Mouse (Mus musculus): ENCODE data around the gene Prkce. TPM values are rescaled to one million over a fixed set of nuclear protein-coding genes. Genes with fewer than 3 reads are reported as not detected.
A peak's percentile ranks its signal among the peaks of the same experiment; 100 is the strongest.

Gene Prkce
- polyA plus RNA-seq, 1 experiment = 3.3 TPM

GRCm38 (mm10) chr17:86231741-86232179, 64.2 kb downstream of the Prkce start:
- no peaks in the 10 kb centered on the region for H3K36me3 ChIP-seq (ENCODE audit: control insufficient read depth, insufficient read depth, low read length)
- H3K4me1 ChIP-seq (ENCODE audit: control insufficient read depth, insufficient read depth, insufficient read length, low read length) = peaks cover 14% of the 10 kb centered on the region
- H3K27ac ChIP-seq (ENCODE audit: insufficient read depth, low read depth, low read length) = no peak overlapping the region
- TF ChIP-seq CTCF (IDR thresholded peaks at IDR 0.05; ENCODE audit: extremely low read depth, insufficient read length, insufficient replicate concordance, low read depth, low read length) = no peak
- H3K27me3 ChIP-seq (ENCODE audit: control insufficient read depth, insufficient read depth, low read length) = no peaks in the 10 kb centered on the region
- no peak overlapping the region for H3K4me3 ChIP-seq (ENCODE audit: low read depth, low read length)
- 71% methylated on average over 12 of the region's 12 CpGs for WGBS

- H3K4me1 ChIP-seq (ENCODE audit: control insufficient read depth, insufficient read depth, insufficient read length, low read length) = peaks cover 19% of the 10 kb centered on the region
- H3K27ac ChIP-seq (ENCODE audit: insufficient read depth, low read depth, low read length) = no peak overlapping the region
- TF ChIP-seq POLR2A (IDR thresholded peaks at IDR 0.05; ENCODE audit: low read depth, low read length) (no peak), CTCF (IDR thresholded peaks at IDR 0.05; ENCODE audit: extremely low read depth, insufficient read length, insufficient replicate concordance, low read depth, low read length) (no peak)
- H3K36me3 ChIP-seq (ENCODE audit: control insufficient read depth, insufficient read depth, low read length) = no peaks in the 10 kb centered on the region
- 75% methylated on average over 4 of the region's 4 CpGs for WGBS
- H3K4me3 ChIP-seq (ENCODE audit: low read depth, low read length) = no peak overlapping the region
- no peaks in the 10 kb centered on the region for H3K27me3 ChIP-seq (ENCODE audit: control insufficient read depth, insufficient read depth, low read length)
Observed at GRCm38 (mm10) chr17:86232248-86232647, 64.7 kb downstream of the Prkce start.

- TF ChIP-seq CTCF (IDR thresholded peaks at IDR 0.05; ENCODE audit: extremely low read depth, insufficient read length, insufficient replicate concordance, low read depth, low read length) (no peak), POLR2A (IDR thresholded peaks at IDR 0.05; ENCODE audit: low read depth, low read length) (no peak)
- Histone ChIP-seq H3K4me1 (ENCODE audit: control insufficient read depth, insufficient read depth, insufficient read length, low read length) (peaks cover 19% of the 10 kb centered on the region), H3K4me3 (ENCODE audit: low read depth, low read length) (no peak overlapping the region), H3K27ac (ENCODE audit: insufficient read depth, low read depth, low read length) (no peak overlapping the region), H3K27me3 (ENCODE audit: control insufficient read depth, insufficient read depth, low read length) (no peaks in the 10 kb centered on the region), H3K36me3 (ENCODE audit: control insufficient read depth, insufficient read depth, low read length) (no peaks in the 10 kb centered on the region)
- 75% methylated on average over 9 of the region's 9 CpGs for WGBS
Observed at GRCm38 (mm10) chr17:86234587-86235150, 67.1 kb downstream of the Prkce start.

GRCm38 (mm10) chr17:86236026-86236712, 68.6 kb downstream of the Prkce start:
- Histone ChIP-seq H3K27ac (ENCODE audit: insufficient read depth, low read depth, low read length) (peak overlapping the region; percentile 82), H3K27me3 (ENCODE audit: control insufficient read depth, insufficient read depth, low read length) (no peaks in the 10 kb centered on the region), H3K4me1 (ENCODE audit: control insufficient read depth, insufficient read depth, insufficient read length, low read length) (peaks cover 22% of the 10 kb centered on the region), H3K4me3 (ENCODE audit: low read depth, low read length) (no peak overlapping the region), H3K36me3 (ENCODE audit: control insufficient read depth, insufficient read depth, low read length) (no peaks in the 10 kb centered on the region)
- TF ChIP-seq CTCF (IDR thresholded peaks at IDR 0.05; ENCODE audit: extremely low read depth, insufficient read length, insufficient replicate concordance, low read depth, low read length) (no peak), POLR2A (IDR thresholded peaks at IDR 0.05; ENCODE audit: low read depth, low read length) (no peak)
- 68% methylated on average over 10 of the region's 10 CpGs for WGBS

- H3K27me3 ChIP-seq (ENCODE audit: control insufficient read depth, insufficient read depth, low read length) = no peaks in the 10 kb centered on the region
- no peaks in the 10 kb centered on the region for H3K36me3 ChIP-seq (ENCODE audit: control insufficient read depth, insufficient read depth, low read length)
- H3K4me3 ChIP-seq (ENCODE audit: low read depth, low read length) = no peak overlapping the region
- TF ChIP-seq POLR2A (IDR thresholded peaks at IDR 0.05; ENCODE audit: low read depth, low read length) (no peak), CTCF (IDR thresholded peaks at IDR 0.05; ENCODE audit: extremely low read depth, insufficient read length, insufficient replicate concordance, low read depth, low read length) (no peak)
- H3K4me1 ChIP-seq (ENCODE audit: control insufficient read depth, insufficient read depth, insufficient read length, low read length) = peaks cover 22% of the 10 kb centered on the region
- 66% methylated on average over 16 of the region's 16 CpGs for WGBS
- H3K27ac ChIP-seq (ENCODE audit: insufficient read depth, low read depth, low read length) = peak overlapping the region; percentile 82
Observed at GRCm38 (mm10) chr17:86236861-86237763, 69.5 kb downstream of the Prkce start.

- Histone ChIP-seq H3K27ac (ENCODE audit: insufficient read depth, low read depth, low read length) (no peak overlapping the region), H3K27me3 (ENCODE audit: control insufficient read depth, insufficient read depth, low read length) (no peaks in the 10 kb centered on the region), H3K4me3 (ENCODE audit: low read depth, low read length) (no peak overlapping the region), H3K36me3 (ENCODE audit: control insufficient read depth, insufficient read depth, low read length) (no peaks in the 10 kb centered on the region), H3K4me1 (ENCODE audit: control insufficient read depth, insufficient read depth, insufficient read length, low read length) (peaks cover 4% of the 10 kb centered on the region; the same call in 1 of the 2 replicates)
- WGBS = 90% methylated on average over 9 of the region's 9 CpGs
- TF ChIP-seq CTCF (IDR thresholded peaks at IDR 0.05; ENCODE audit: extremely low read depth, insufficient read length, insufficient replicate concordance, low read depth, low read length) (no peak), POLR2A (IDR thresholded peaks at IDR 0.05; ENCODE audit: low read depth, low read length) (no peak)
Observed at GRCm38 (mm10) chr17:86242291-86242690, 74.7 kb downstream of the Prkce start.

- no peak for TF ChIP-seq POLR2A (IDR thresholded peaks at IDR 0.05; ENCODE audit: low read depth, low read length)
- no peak for TF ChIP-seq CTCF (IDR thresholded peaks at IDR 0.05; ENCODE audit: extremely low read depth, insufficient read length, insufficient replicate concordance, low read depth, low read length)
- H3K4me1 ChIP-seq (ENCODE audit: control insufficient read depth, insufficient read depth, insufficient read length, low read length) = peaks cover 4% of the 10 kb centered on the region; the same call in 1 of the 2 replicates
- WGBS = 79% methylated on average over 16 of the region's 16 CpGs
- H3K27me3 ChIP-seq (ENCODE audit: control insufficient read depth, insufficient read depth, low read length) = no peaks in the 10 kb centered on the region
- H3K27ac ChIP-seq (ENCODE audit: insufficient read depth, low read depth, low read length) = no peak overlapping the region
- no peak overlapping the region for H3K4me3 ChIP-seq (ENCODE audit: low read depth, low read length)
- H3K36me3 ChIP-seq (ENCODE audit: control insufficient read depth, insufficient read depth, low read length) = no peaks in the 10 kb centered on the region
Observed at GRCm38 (mm10) chr17:86243109-86243527, 75.5 kb downstream of the Prkce start.

Data from small intestine, adult 2 months (tissue).